Mouse (Mus musculus): ENCODE measurements around the gene Atg10.

The Atg10 gene

GRCm38 (mm10) chr13:91118156-91118555, 105.6 kb downstream of the Atg10 start:
- no peak for DNase-seq (ENCODE audit: low read depth)

GRCm38 (mm10) chr13:91114880-91115279, 108.9 kb downstream of the Atg10 start:
- no peak for DNase-seq (ENCODE audit: low read depth)

- no peak for DNase-seq (ENCODE audit: low read depth)
Measured at GRCm38 (mm10) chr13:91107308-91107946, 116.3 kb downstream of the Atg10 start.

GRCm38 (mm10) chr13:91102238-91102637, 121.5 kb downstream of the Atg10 start:
- no peak for DNase-seq (ENCODE audit: low read depth)

- no peak for DNase-seq (ENCODE audit: low read depth)
Measured at GRCm38 (mm10) chr13:91100417-91100816, 123.4 kb downstream of the Atg10 start.

- no peak for DNase-seq (ENCODE audit: low read depth)
Measured at GRCm38 (mm10) chr13:91094851-91095250, 128.9 kb downstream of the Atg10 start.

GRCm38 (mm10) chr13:91094196-91094595, 129.6 kb downstream of the Atg10 start:
- peak; percentile 68 for DNase-seq (ENCODE audit: low read depth)

- peak; percentile 69 for DNase-seq (ENCODE audit: low read depth)
Measured at GRCm38 (mm10) chr13:91093610-91094009, 130.2 kb downstream of the Atg10 start.

GRCm38 (mm10) chr13:91093162-91093561, 130.6 kb downstream of the Atg10 start:
- peak; percentile 72 for DNase-seq (ENCODE audit: low read depth)

GRCm38 (mm10) chr13:91091731-91092190, 132.0 kb downstream of the Atg10 start:
- DNase-seq (ENCODE audit: low read depth): peak; percentile 80

- DNase-seq (ENCODE audit: low read depth): peak; percentile 86
Measured at GRCm38 (mm10) chr13:91090861-91091730, 132.7 kb downstream of the Atg10 start.

- no peak for DNase-seq (ENCODE audit: low read depth)
Measured at GRCm38 (mm10) chr13:91086361-91086900, 137.3 kb downstream of the Atg10 start.

- no peak for DNase-seq (ENCODE audit: low read depth)
Measured at GRCm38 (mm10) chr13:91072351-91072750, 151.4 kb downstream of the Atg10 start.

- no peak for DNase-seq (ENCODE audit: low read depth)
Measured at GRCm38 (mm10) chr13:91060871-91061270, 162.9 kb downstream of the Atg10 start.

- no peak for DNase-seq (ENCODE audit: low read depth)
Measured at GRCm38 (mm10) chr13:91048171-91048570, 175.6 kb downstream of the Atg10 start.

- DNase-seq (ENCODE audit: low read depth): no peak
Measured at GRCm38 (mm10) chr13:91046851-91047250, 176.9 kb downstream of the Atg10 start.

GRCm38 (mm10) chr13:91041236-91041635, 182.5 kb downstream of the Atg10 start:
- peak; percentile 4 for DNase-seq (ENCODE audit: low read depth)

- no peak for DNase-seq (ENCODE audit: low read depth)
Measured at GRCm38 (mm10) chr13:91040421-91040820, 183.3 kb downstream of the Atg10 start.

GRCm38 (mm10) chr13:91039201-91039807, 184.5 kb downstream of the Atg10 start:
- DNase-seq (ENCODE audit: low read depth): no peak

GRCm38 (mm10) chr13:91038636-91039035, 185.1 kb downstream of the Atg10 start:
- DNase-seq (ENCODE audit: low read depth): no peak

GRCm38 (mm10) chr13:91038034-91038433, 185.7 kb downstream of the Atg10 start:
- DNase-seq (ENCODE audit: low read depth): peak; percentile 42

GRCm38 (mm10) chr13:91037405-91037804, 186.4 kb downstream of the Atg10 start:
- no peak for DNase-seq (ENCODE audit: low read depth)

Data from induced T-regulatory cell, adult 2 months (primary cell).